23 mouse cellular contexts compared by ENCODE assay signal in the genomic region with DNA sequence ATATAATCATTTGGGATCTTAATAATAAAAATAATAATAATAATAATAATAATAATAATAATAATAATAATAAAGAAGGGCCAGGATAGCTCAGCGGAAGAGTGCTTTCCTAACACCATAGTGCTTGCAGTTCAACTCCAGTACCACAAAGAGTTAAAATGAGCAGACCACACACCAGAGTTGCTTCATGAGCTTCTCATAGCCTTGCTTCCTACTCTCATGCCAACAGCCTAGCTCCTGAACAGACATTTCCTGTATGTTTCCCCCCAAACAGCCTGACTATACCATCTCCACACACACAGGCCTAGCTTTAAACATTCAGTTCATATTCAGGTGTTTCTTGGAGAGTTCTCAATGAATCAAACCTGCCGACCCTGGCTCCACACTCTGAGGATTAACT. TPM values are rescaled to one million over a fixed set of nuclear protein-coding genes. Genes with fewer than 3 reads are reported as not detected.
DNase-seq lines count a peak whose midpoint lies in the region; ATAC-seq and TF ChIP-seq lines count a peak whose summit lies in the region.
"Had no signal": no experiment of that assay in that cellular context is flagged by ENCODE, and none has a peak within 500 bp of the region (broad histone marks: within the 10 kb centered on the region; RNA-seq: fewer than 3 reads in every experiment).

No protein-coding gene starts in this region.

- no peak overlapping the region for H3K4me3 ChIP-seq in kidney, adult 2 months (ENCODE audit: insufficient read depth, low read depth, low read length)
- H3K4me3 ChIP-seq: embryonic facial prominence, embryonic 13.5 days; embryonic facial prominence, embryonic 15.5 days; erythroblast, embryonic 14.5 days; forebrain, embryonic 10.5 days; forebrain, embryonic 12.5 days had no signal

- WGBS in kidney, adult 2 months: 82% methylated on average over 2 of the region's 2 CpGs

- H3K4me1 ChIP-seq in kidney, adult 2 months (ENCODE audit: control insufficient read depth, insufficient read depth, low read length): no peaks in the 10 kb centered on the region
- H3K4me1 ChIP-seq: embryonic facial prominence, embryonic 13.5 days; embryonic facial prominence, embryonic 15.5 days; forebrain, embryonic 10.5 days; forebrain, embryonic 12.5 days had no signal

- no peaks in the 10 kb centered on the region for H3K27me3 ChIP-seq in kidney, adult 2 months (replicated peaks; ENCODE audit: control insufficient read depth, insufficient read depth, low read length)
- H3K27me3 ChIP-seq: embryonic facial prominence, embryonic 13.5 days; embryonic facial prominence, embryonic 15.5 days; forebrain, embryonic 12.5 days had no signal

- H3K27ac ChIP-seq in kidney, adult 2 months (ENCODE audit: insufficient read depth, low read depth, low read length): no peak overlapping the region
- H3K27ac ChIP-seq: embryonic facial prominence, embryonic 13.5 days; embryonic facial prominence, embryonic 15.5 days; forebrain, embryonic 10.5 days; forebrain, embryonic 12.5 days had no signal

- DNase-seq in heart, adult 11 months: peak; percentile 28
- DNase-seq in heart, adult 9 months (ENCODE audit: low spot score in 2 of 2): no peak
- no peak for DNase-seq in kidney, adult 2 months
- no peak for DNase-seq in kidney, postnatal 10 days
- DNase-seq: adrenal gland, adult 2 months; adrenal gland, postnatal 10 days; adrenal gland, postnatal 25 days; cerebellum, adult 11 months; cerebellum, adult 18-20 months; cerebellum, adult 8-10 months; cerebellum, adult 9-11 months; cerebellum, postnatal 14 days; cerebellum, postnatal 36 days; embryo, embryonic 11 days had no signal

- no peak for TF ChIP-seq POLR2A in kidney, adult 2 months (IDR thresholded peaks at IDR 0.05; ENCODE audit: low read depth, low read length)

- ATAC-seq in hematopoietic stem cell, adult 5-6 weeks (replicated peaks in 1 of 2; ENCODE audit: insufficient read depth in 1 of 2, low FRiP score in 2 of 2, low TSS enrichment in 1 of 2, low read depth in 1 of 2, poor library complexity in 2 of 2, severe bottlenecking in 2 of 2): peak; percentile 22 to 39; a peak in 1 of 4 replicates
- ATAC-seq in megakaryocyte progenitor cell, adult 5-6 weeks (replicated peaks; ENCODE audit: poor library complexity): peak; percentile 97
- ATAC-seq: forebrain, embryonic 14.5 days; forebrain, embryonic 16.5 days had no signal

- no peak for TF ChIP-seq CTCF in kidney, adult 2 months (conservative IDR thresholded peaks at IDR 0.05; ENCODE audit: insufficient read depth, insufficient read length, low read depth, low read length)

- H3K36me3 ChIP-seq in kidney, adult 2 months (ENCODE audit: control insufficient read depth, insufficient read depth, low read length): no peaks in the 10 kb centered on the region
- H3K36me3 ChIP-seq: embryonic facial prominence, embryonic 13.5 days; embryonic facial prominence, embryonic 15.5 days; forebrain, embryonic 10.5 days; forebrain, embryonic 12.5 days had no signal

RNA-seq across cellular contexts. Expression of a gene that starts 45.8 kb away (rescaled TPM):
- total RNA-seq in hematopoietic stem cell, adult 5-6 weeks (2017): 26.4 and 27.7 TPM in 2 replicates
- total RNA-seq in megakaryocyte progenitor cell, adult 5-6 weeks (2015): 14.7 and 16.0 TPM in 2 replicates
- 17.6 and 18.8 TPM in 2 replicates for total RNA-seq in megakaryocyte progenitor cell, adult 5-6 weeks (2017)
- polyA plus RNA-seq in kidney, adult 2 months (2012; rRNA removed): 2.7 and 2.8 TPM in 2 replicates
